Mouse (Mus musculus) olfactory bulb, adult 2 months (tissue): Measurements from ENCODE around the gene Mettl27.

ENCODE experiments used
- CTCF ChIP-seq: fragments of 200-500 bp; IDR thresholded peaks from 2 replicates; pipeline ENCODE4 v1.5.1; 2012; ENCODE audit warnings: low read depth, mild to moderate bottlenecking, low read length, moderate library complexity; ENCODE audit not compliant: insufficient read depth
- POLR2A ChIP-seq: fragments of 200-500 bp; IDR thresholded peaks from 2 replicates; pipeline ENCODE4 v1.6.1; 2012; ENCODE audit warnings: mild to moderate bottlenecking, low read depth, low read length, moderate library complexity; ENCODE audit not compliant: insufficient read depth

- TF ChIP-seq POLR2A (no peak), CTCF (no peak)
These were observed 29.4 kb downstream of the Mettl27 start for GRCm38 (mm10) chr5:134961519-134961918.
